Mouse (Mus musculus) layer of hippocampus, adult 2 months (tissue): ENCODE data around the gene Cplx3. TPM values are rescaled to one million over a fixed set of nuclear protein-coding genes. Genes with fewer than 3 reads are reported as not detected.
A peak's percentile ranks its signal among the peaks of the same experiment; 100 is the strongest.

Experiments used
- DNase-seq, 2 experiments: peaks; one replicate each; pipeline ENCODE4 v3.0.0; 2022; ENCODE audit warnings: low spot score in 2 of 2
- H3K27ac ChIP-seq: fragments of 200-600 bp; 2 replicates; pipeline ENCODE4 v1.8.1; 2022
- H3K4me3 ChIP-seq: fragments of 200-600 bp; 2 replicates; pipeline ENCODE4 v1.8.1; 2022; ENCODE audit warnings: mild to moderate bottlenecking
- CTCF ChIP-seq: fragments of 200-600 bp; conservative IDR thresholded peaks from 2 replicates; pipeline ENCODE4 v1.8.1; 2022; ENCODE audit warnings: antibody characterized with exemption, mild to moderate bottlenecking, moderate library complexity
- total RNA-seq, 2 experiments: library from RNA; stranded (reverse); gene quantifications; 2 replicates each; pipeline ENCODE4 v1.2.3; 2021

Gene Cplx3
- total RNA-seq, 2 experiments from 2014 or later: 3.7 to 5.9 TPM

DNA sequence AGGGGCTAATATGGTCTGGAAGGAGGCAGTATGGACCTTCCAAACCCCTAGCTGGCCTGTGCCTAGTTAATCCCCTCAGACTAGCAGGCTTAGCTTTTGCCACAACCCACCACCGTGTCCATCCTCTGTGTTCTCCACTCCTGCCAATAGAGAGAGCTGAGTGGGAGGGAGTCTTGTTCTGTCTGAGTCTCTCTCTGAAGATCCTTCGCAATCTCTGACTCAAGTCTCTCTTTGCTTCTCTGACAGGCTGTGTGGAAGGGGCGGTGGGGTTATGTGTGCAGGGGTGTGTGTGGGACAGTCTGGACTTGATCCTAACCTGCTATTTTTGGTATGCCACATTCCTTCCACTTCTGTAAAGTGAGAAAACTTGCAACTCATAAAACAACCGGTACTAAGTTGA lies 1.2 kb downstream of the Cplx3 start:
- no peak overlapping the region for H3K4me3 ChIP-seq
- H3K27ac ChIP-seq: no peak overlapping the region
- no peak for TF ChIP-seq CTCF
- DNase-seq: no peak

DNA sequence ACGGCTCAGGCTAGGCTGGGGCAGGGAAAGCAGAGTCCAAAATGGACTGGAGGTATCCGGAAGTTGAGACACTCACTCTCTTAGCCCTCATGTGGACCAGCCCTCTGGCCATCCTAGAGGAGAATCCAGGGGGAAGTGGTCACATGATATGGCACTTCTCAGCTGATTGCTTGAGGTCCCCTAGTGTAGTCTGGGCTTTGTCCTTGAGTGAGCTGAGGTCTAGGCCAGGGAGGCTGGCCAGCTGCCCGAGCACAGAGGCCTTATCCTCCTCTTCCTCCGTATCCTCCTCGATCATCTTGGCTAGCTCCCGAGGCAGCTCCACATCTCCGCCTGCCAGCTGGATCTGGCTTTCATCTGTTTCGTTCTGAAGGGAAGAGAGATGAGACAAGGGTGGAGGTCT lies 4.0 kb downstream of the Cplx3 start:
- H3K4me3 ChIP-seq: no peak overlapping the region
- no peak for DNase-seq
- H3K27ac ChIP-seq: 0 out of 2 replicates have a peak overlapping the region, but pooled peaks have one; percentile 32
- no peak for TF ChIP-seq CTCF

DNA sequence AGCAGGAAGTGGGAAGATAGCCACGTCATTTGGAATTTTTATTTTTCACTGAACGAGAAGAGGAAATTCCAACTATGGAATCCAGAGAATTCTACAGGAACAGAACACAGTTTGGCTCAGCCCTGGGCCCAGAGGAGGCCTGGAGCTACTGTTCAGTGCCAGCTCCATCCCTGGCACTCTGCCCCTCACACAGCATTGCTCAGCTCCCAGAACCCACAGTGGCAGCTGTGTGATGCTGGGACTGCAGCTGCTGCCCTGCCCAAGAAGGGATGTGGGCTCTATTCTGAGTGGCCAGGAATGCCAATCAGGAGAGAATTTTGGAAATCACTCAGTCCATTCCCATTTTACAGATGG lies 4.8 kb downstream of the Cplx3 start:
- DNase-seq: peak; percentile 47 to 71
- H3K27ac ChIP-seq: peak overlapping the region; percentile 61
- H3K4me3 ChIP-seq: no peak overlapping the region
- no peak for TF ChIP-seq CTCF

DNA sequence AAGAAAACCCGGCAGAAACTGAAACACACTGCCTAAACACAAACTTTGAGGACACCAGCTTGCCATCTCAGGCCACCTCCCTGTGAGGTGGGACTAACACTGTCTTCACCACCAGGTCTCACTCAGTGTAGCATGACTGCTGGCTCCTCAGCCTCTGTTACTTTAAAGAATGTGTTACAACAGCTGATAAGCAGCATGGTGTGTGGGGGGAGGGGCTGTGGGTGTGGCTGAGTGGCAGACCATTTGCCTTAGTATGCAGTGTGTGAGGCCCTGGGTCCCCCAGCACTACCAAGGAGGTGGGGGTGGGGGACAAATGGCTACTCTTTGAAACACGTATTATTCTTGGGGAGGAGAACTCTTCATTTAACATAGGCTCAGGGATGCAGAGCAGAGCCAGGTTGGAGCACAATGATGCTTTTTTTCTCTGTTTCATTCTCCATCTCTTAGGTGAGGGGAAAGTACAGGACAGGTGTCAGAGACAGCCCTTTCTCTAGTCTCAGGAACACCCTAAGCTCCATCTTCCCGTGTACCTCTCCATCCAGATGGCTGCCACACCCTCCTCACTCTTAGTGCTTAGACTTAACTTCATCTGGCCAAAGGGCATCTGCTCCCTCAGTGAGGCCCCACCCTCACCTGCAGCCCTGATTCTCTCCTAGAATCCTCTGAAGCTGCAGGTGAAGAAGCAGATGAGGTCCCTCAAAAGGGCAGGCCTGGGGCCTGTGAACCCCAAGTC lies 5.3 kb downstream of the Cplx3 start:
- no peak for TF ChIP-seq CTCF
- no peak for DNase-seq
- H3K27ac ChIP-seq: peak overlapping the region; percentile 61
- H3K4me3 ChIP-seq: no peak overlapping the region

DNA sequence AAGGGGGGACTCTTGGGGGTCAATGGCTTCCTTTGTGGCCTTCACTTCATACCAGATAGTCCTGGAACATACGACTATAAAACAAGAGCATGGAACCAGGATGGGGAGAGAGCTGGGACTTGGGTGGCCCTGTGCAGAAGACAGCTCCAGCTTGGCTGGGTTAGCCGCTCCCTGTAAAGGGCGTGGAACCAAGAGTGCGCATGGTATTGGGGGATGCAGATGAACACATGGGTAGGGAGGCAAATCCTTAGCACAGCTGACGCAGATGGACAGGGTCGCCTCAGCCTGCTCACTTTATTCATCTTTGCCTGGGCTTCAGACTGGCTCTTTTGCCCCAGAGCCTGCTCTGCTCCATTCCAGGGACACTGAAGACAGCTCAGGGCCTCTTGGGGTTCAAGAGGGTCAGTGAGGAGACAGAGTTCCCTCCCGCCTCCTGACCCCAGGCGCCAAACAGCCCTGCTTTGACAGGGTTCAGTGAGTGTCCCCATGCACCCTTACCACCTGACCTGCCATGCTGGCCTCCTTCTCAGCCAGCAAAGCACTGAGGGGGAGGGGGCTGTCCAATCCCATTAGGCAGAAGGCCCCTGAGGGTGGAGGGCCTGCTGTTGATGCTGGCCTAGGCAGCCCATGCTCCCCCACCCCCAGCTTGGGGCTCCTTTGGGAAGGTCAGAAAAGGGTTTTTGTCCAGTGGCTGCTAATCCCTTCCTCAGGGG lies 7.1 kb downstream of the Cplx3 start:
- Histone ChIP-seq H3K27ac (no peak overlapping the region), H3K4me3 (no peak overlapping the region)
- no peak for TF ChIP-seq CTCF
- no peak for DNase-seq

DNA sequence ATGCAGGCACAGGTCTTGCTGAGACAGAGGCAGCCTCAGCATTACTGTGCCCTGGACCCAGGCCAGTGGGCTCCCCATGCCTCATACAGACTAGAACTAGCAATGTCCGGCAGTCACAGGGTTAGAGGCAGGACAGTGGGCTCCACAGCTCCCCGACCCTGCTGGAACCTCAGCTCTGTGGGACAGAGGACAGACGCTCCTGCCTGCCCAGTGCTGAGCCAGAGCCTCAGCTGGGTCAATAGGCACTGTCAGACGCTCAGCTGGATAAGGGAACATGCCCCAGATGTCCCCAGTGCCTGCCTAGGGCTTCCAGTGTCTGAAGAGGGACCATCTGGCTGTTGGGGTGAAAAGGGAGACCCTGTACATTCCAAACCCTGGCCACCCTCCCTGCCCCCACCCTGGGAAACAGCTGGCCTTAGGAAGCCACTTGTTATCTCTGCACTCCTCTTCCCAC lies 8.1 kb downstream of the Cplx3 start:
- no peak overlapping the region for H3K27ac ChIP-seq

DNA sequence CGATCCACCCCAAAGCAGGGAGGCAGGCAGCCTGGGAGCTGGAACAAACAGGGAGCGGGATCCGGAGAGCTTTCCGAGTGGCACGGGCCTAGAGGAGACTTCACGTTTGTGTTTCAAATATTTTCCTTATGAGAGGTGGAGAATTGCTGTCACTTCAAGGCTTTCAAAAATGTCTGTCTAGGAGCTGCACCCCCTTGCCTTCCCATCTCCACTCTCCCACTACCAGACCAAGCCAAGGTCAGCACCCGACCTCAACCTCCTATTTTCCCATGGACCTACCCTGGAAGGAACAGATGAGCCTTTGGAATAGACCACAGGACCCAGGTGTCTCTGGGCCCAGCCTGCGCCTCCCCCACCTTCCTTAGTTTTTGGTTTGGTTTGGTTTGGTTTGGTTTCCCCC lies 8.8 kb downstream of the Cplx3 start:
- Histone ChIP-seq H3K4me3 (no peak overlapping the region), H3K27ac (no peak overlapping the region)
- DNase-seq: no peak
- TF ChIP-seq CTCF: no peak

More for the DNA sequence above, 8.1 kb downstream of the Cplx3 start:
- H3K4me3 ChIP-seq: no peak overlapping the region
- no peak for TF ChIP-seq CTCF
- no peak for DNase-seq

DNA sequence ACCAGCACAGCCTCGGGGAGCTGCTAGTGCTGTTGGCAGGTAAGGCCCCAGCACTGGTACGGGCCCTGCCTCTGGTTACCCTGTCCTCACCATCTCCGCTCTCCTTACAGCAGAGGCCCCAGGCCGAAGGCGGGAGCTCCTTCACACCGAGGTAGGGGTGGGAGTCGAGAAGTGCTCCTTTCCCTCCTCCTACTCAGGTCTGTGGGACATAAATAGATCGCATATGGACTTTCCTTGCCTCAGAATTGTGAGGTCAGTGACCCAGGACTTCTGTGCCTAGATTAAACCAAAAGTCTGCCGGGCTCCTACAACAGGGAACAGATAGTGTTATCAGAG lies 11.9 kb downstream of the Cplx3 start:
- Histone ChIP-seq H3K4me3 (no peak overlapping the region), H3K27ac (no peak overlapping the region)
- no peak for TF ChIP-seq CTCF

DNA sequence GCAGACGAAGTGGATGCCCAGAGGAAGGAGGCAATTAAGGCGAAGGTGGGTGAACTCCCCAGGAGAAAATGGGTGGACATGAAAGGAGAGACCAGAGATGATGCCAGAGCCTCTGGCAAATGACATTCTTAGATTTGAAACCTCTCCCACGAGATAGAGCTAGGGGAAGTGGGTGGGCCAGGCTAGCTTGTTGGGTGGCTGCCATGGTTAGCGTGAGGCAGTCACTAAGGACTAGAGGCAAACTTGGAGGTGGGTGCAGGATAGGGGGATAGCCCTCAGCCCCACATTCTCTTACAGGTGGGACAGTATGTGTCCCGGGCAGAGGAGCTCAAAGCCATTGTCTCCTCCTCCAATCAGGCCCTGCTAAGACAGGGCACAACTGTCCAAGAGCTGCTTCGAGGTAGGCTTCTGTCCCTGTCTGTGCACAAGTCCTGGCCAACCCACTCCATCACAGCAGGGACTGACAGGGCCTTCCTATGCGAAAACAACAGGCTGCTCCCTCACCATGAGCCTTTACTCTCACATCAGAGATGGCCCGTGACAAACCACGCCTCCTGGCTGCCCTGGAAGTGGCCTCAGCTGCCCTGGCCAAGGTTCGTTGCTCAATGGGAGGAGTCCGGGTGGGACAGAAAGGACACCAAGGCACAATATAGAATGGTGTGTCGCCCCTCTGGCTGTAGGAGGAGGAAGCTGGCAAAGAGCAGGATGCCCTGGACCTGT lies 12.5 kb downstream of the Cplx3 start:
- Histone ChIP-seq H3K27ac (no peak overlapping the region), H3K4me3 (no peak overlapping the region)
- TF ChIP-seq CTCF: no peak
- no peak for DNase-seq

More for the DNA sequence above, 11.9 kb downstream of the Cplx3 start:
- no peak for DNase-seq

DNA sequence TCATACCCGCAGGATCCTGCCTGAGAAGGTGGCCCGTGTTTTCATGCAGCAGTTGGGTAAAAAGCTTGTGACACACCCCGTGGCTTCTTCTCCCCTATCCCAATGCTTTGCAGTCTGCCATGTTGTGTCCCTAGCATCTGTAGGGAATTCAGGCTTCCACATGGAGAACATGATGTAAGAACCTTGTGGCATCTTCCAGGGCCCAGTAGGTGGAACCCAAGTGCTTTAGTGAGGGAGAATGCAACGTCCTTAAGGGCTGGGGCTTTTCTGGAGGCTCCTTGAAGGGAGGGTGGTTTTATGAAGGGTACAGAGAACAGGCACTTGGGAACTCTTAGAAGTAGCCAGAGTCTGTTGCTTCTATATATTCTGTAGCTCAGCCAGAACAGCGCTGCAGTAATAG lies 15.4 kb downstream of the Cplx3 start:
- H3K27ac ChIP-seq: no peak overlapping the region
- DNase-seq: no peak
- peak overlapping the region; percentile 85; the same call in 1 of the 2 replicates for H3K4me3 ChIP-seq
- TF ChIP-seq CTCF: peak; percentile 63

DNA sequence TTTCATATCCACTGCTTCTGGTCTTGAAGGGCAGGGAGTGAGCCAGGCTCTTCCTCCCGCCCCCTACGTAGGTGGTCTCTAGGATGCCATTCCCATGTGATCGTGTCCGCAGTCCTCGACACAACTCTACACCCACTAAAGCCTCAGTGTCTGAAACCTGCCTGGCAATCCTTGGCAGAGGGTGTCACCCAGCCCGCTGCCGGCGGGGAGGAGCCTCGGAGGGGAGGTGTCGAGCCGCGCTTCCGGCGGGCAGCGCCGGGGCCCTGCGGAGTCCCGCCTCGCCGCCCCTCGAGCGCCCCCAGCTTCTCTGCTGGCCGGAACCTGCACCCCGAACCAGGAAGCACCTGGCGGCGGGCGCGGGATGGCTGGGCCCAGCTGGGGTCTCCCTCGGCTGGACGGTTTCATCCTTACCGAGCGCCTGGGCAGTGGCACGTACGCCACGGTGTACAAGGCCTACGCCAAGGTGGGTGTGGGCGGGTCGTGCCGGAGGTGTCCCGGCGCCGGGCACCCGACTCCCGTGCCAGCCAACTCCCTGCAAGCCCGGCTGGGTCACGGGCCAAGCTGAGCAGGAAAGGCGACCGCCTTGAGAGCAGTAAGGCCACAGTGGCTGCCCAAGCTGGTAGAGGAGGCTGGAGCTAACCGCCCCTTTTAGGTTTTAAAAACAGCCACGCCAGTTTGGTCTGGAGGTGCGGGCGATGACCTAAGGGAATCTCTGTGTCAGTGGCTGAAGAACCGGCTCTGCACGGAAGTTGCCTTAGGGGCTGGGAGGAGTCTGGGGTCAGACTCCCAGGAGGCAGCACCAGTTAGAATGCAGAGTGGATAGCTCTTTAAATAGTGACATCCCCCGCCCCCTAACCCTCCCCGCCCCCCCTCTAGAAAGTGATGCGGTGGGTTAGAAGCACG lies 16.6 kb downstream of the Cplx3 start, which contains the start of gene Ulk3:
Ulk3 (plus strand) TSS at position 229 of the 903 bp plus-strand sequence.
- Histone ChIP-seq H3K27ac (peak within 1 kb of the TSS; percentile 90), H3K4me3 (peak within 1 kb of the TSS; percentile 85)
- DNase-seq: peak; percentile 70 to 75
- TF ChIP-seq CTCF: peak; percentile 66

DNA sequence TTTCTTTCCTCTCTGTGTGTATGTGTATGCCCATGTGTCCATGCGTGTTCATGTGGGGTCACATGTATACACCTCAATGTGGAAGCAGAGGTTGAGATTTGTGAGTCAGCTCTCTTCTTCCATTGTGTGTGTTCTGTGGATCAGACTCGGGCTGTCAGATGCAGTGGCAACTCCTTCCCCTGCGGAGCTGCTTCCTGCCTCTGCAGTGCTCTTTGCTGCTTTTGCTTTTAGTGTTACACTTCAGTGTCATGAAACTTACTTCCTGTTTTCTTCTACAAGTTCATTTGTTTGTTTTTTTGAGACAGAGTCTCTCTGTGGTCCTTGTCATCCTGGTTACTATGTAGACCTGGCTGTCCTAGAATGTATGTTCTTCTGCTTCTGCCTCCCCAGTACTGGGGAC lies 21.1 kb downstream of the Cplx3 start:
- no peak overlapping the region for H3K27ac ChIP-seq
- no peak for TF ChIP-seq CTCF
- DNase-seq: no peak

More for the DNA sequence above, 21.1 kb downstream of the Cplx3 start:
- no peak overlapping the region for H3K4me3 ChIP-seq
